Mouse (Mus musculus): ENCODE measurements around the gene Arl5b. TPM values are rescaled to one million over a fixed set of nuclear protein-coding genes. Genes with fewer than 3 reads are reported as not detected.

The Arl5b gene
- polyA plus RNA-seq, 1 experiment from 2014 or later, result 59.6 TPM

GRCm38 (mm10) chr2:15064380-15065269 lies 15.4 kb downstream of the Arl5b start:
- H3K4me3 ChIP-seq, result no peak overlapping the region
- DNase-seq (ENCODE audit: low spot score), result no peak
- peaks cover 58% of the 10 kb centered on the region for H3K36me3 ChIP-seq
- H3K27me3 ChIP-seq (ENCODE audit: low read depth, poor library complexity, severe bottlenecking), result no peaks in the 10 kb centered on the region
- H3K27ac ChIP-seq, result no peak overlapping the region
- peaks cover 12% of the 10 kb centered on the region; the same call in 1 of the 2 replicates for H3K4me1 ChIP-seq
- no peaks in the 10 kb centered on the region for H3K9me3 ChIP-seq (replicated peaks)
- whole genome bisulfite sequencing, result 69% methylated on average over 7 of the region's 7 CpGs

DNA sequence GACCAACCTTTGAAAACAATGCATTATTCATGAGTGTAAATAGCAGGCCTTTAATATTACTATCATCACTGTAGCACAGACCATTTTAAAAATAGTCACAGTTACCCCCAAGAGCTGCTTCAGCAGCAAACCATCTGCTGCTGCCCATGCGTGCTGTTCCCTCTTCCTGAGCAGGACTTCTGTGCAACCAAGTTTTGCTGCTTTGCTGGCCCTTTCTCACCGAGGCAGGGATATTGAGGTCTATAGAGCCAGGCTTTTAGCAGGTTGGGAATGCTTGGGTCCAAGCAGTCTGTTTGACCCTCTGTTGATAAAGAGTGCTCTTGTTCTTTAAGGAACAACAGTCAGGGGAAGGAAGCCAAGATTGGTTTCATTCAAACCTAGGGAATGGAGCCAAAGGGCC lies 16.3 kb downstream of the Arl5b start:
- H3K36me3 ChIP-seq, result peaks cover 61% of the 10 kb centered on the region
- no peak for DNase-seq (ENCODE audit: low spot score)
- H3K9me3 ChIP-seq (replicated peaks), result no peaks in the 10 kb centered on the region
- H3K4me3 ChIP-seq, result no peak overlapping the region
- peaks cover 12% of the 10 kb centered on the region; the same call in 1 of the 2 replicates for H3K4me1 ChIP-seq
- no peaks in the 10 kb centered on the region for H3K27me3 ChIP-seq (ENCODE audit: low read depth, poor library complexity, severe bottlenecking)
- 84% methylated on average over 2 of the region's 2 CpGs for WGBS
- no peak overlapping the region for H3K27ac ChIP-seq

- peaks cover 12% of the 10 kb centered on the region; the same call in 1 of the 2 replicates for H3K4me1 ChIP-seq
- no peak for DNase-seq (ENCODE audit: low spot score)
- WGBS, result 78% methylated on average over 5 of the region's 5 CpGs
- no peaks in the 10 kb centered on the region for H3K27me3 ChIP-seq (ENCODE audit: low read depth, poor library complexity, severe bottlenecking)
- no peak overlapping the region for H3K27ac ChIP-seq
- H3K4me3 ChIP-seq, result no peak overlapping the region
- peaks cover 69% of the 10 kb centered on the region for H3K36me3 ChIP-seq
- H3K9me3 ChIP-seq (replicated peaks), result no peaks in the 10 kb centered on the region
Observed at GRCm38 (mm10) chr2:15067091-15067490, 17.9 kb downstream of the Arl5b start.

DNA sequence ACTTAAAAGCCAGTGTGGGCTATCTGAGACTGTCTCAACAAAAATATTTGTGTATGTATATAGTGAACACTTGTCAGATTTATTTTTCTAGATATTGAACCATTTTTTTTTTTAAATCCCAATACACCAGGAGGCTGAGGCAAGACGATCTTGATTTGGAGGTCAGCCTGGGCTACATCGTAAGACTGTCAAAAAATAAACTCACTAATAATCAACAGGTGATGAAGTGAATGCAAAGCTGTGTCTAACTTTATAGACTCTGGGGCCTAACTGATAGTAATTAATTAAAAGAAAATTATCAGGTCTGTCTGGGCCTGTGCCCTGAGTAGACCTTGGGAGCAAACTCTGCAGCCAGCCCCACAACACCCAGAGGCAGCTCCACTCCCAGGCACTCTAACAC lies 34.5 kb downstream of the Arl5b start:
- Histone ChIP-seq H3K27me3 (ENCODE audit: low read depth, poor library complexity, severe bottlenecking) (no peaks in the 10 kb centered on the region), H3K4me1 (no peaks in the 10 kb centered on the region), H3K27ac (no peak overlapping the region), H3K36me3 (peaks cover 60% of the 10 kb centered on the region), H3K9me3 (replicated peaks) (no peaks in the 10 kb centered on the region), H3K4me3 (no peak overlapping the region)
- WGBS, result 97% methylated on average over 2 of the region's 2 CpGs
- no peak for DNase-seq (ENCODE audit: low spot score)

GRCm38 (mm10) chr2:15087308-15087707 lies 38.1 kb downstream of the Arl5b start:
- H3K27me3 ChIP-seq (ENCODE audit: low read depth, poor library complexity, severe bottlenecking), result no peaks in the 10 kb centered on the region
- no peak for DNase-seq (ENCODE audit: low spot score)
- H3K36me3 ChIP-seq, result peaks cover 23% of the 10 kb centered on the region
- no peaks in the 10 kb centered on the region for H3K4me1 ChIP-seq
- H3K4me3 ChIP-seq, result no peak overlapping the region
- H3K27ac ChIP-seq, result no peak overlapping the region
- no peaks in the 10 kb centered on the region for H3K9me3 ChIP-seq (replicated peaks)
- WGBS, result 78% methylated on average over 1 of the region's 1 CpGs

DNA sequence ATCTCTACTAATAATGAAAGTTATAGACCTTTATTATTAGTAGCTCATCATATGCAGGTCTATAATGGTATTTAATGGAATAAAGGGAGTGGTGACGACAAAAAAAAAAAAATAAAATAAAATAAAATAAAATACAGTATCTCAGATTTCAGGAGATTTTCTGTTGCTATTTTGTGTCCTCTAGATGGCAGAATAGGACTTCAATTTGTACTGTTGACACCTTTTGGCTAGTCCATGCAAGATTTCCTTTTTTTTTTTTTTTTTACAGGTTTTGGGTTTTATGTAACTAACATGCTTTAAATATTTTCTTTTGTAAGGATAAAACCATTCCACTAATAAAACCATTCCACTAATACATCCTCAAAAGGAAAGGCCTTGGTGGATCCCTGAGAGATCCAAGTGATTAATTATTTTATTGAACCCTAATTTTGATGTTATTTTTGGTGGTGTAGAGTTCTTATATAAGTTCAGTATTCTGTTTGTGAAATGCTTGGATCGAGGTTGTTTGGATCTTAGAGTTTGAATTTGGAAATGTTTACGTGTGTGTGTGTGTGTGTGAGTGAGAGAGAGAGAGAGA lies 47.4 kb downstream of the Arl5b start:
- no peak overlapping the region for H3K4me3 ChIP-seq
- H3K36me3 ChIP-seq, result no peaks in the 10 kb centered on the region
- WGBS, result 78% methylated on average over 3 of the region's 3 CpGs
- no peaks in the 10 kb centered on the region for H3K27me3 ChIP-seq (ENCODE audit: low read depth, poor library complexity, severe bottlenecking)
- H3K27ac ChIP-seq, result no peak overlapping the region
- DNase-seq (ENCODE audit: low spot score), result no peak
- H3K4me1 ChIP-seq, result no peaks in the 10 kb centered on the region
- H3K9me3 ChIP-seq (replicated peaks), result no peaks in the 10 kb centered on the region

DNA sequence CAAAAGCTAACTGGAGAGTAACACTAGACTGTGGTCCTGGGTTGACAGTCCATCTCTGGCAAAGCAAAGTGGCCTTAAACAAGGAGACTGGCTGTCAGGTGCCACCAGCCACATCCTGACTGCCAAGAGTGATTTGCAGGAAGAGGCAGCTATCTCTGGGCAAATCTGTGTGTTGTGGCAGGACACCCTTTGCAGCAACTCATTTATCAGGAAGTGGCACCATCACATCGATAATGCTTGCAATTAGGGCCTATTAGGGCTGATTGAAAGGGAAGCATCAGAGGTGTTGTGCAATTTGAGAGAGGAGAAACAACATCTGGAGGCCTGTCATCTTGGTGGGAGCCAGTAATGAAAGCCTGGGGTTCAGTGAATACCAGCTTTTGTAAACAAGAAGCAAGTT lies 55.2 kb downstream of the Arl5b start:
- Histone ChIP-seq H3K4me3 (no peak overlapping the region), H3K9me3 (replicated peaks) (no peaks in the 10 kb centered on the region), H3K27ac (no peak overlapping the region), H3K27me3 (ENCODE audit: low read depth, poor library complexity, severe bottlenecking) (no peaks in the 10 kb centered on the region), H3K36me3 (no peaks in the 10 kb centered on the region), H3K4me1 (no peaks in the 10 kb centered on the region)
- no peak for DNase-seq (ENCODE audit: low spot score)
- 41% methylated on average over 1 of the region's 1 CpGs for WGBS

DNA sequence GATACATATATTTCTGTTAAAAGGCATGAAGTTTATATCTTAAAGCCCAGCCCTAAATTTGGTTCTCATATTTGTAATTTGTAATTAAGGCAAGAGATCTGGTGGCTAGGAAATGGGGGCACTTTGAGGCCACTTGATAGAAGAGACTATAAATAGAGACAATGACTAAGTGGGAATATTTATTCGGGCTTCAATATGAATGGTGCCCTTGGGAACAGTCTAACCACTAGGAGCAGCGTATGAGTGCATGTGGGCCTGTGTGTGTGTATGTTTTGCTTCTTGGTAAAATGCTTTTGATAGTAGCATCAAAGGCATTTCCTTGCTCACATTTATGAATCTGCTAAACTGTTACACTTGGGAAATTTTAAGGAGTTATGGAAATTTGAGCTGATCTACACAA lies 62.1 kb downstream of the Arl5b start:
- WGBS, result 85% methylated on average over 2 of the region's 2 CpGs
- Histone ChIP-seq H3K27me3 (ENCODE audit: low read depth, poor library complexity, severe bottlenecking) (no peaks in the 10 kb centered on the region), H3K4me1 (no peaks in the 10 kb centered on the region), H3K27ac (no peak overlapping the region), H3K9me3 (replicated peaks) (no peaks in the 10 kb centered on the region), H3K4me3 (no peak overlapping the region), H3K36me3 (no peaks in the 10 kb centered on the region)
- DNase-seq (ENCODE audit: low spot score), result no peak

DNA sequence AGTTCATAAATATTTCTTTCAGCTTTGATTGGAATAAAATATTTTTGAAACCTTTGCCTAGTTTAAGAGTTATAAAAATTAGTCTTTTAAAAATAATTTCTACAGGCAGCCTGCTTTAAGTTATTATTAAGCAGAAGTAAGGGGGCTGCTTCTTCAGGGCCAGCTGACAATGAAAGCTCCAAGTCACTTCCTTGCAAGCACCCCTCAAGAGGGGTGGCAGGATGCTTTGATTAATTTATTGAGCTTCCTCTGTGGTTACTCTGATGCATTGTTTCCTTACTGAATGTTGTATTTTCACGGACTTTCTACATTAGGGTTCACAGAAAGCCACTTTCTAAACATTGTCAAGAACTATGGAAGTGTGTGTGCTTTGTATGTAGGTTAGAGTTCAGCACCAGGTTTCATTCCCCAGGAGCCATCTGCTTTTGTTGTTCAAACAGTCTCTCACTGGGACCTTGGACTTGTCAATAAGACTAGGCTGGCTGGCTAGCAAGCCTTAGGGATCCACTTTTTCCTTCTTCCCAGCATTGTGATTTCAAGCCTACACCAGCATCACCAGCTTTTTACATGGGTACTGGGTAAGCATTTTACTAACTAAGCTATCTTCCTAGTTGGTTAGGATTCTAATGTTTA lies 62.7 kb downstream of the Arl5b start:
- DNase-seq (ENCODE audit: low spot score), result no peak
- Histone ChIP-seq H3K4me3 (no peak overlapping the region), H3K9me3 (replicated peaks) (no peaks in the 10 kb centered on the region), H3K27me3 (ENCODE audit: low read depth, poor library complexity, severe bottlenecking) (no peaks in the 10 kb centered on the region), H3K4me1 (no peaks in the 10 kb centered on the region), H3K27ac (no peak overlapping the region), H3K36me3 (no peaks in the 10 kb centered on the region)
- WGBS, result 72% methylated on average over 1 of the region's 1 CpGs

DNA sequence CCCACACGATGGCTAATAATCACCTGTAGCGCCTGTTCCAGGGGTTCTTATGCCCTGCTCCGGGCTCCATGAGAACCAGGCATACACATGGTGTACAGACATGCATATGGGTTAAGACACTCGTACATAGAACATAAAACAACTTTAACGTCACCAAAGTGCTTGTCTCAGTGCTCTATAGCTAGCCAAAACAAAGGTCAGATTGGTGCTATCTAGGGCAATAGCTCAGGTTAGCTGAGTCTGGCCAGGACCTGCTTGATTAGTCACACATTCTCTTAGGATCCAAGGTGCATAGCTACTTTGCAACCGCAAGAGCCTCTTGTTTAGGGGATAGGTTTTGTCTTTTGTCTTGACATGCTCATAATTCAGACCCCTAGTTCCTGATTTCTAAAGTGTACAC lies 63.5 kb downstream of the Arl5b start:
- 89% methylated on average over 6 of the region's 6 CpGs for WGBS
- no peak overlapping the region for H3K4me3 ChIP-seq
- no peak for DNase-seq (ENCODE audit: low spot score)

GRCm38 (mm10) chr2:15121217-15121680 lies 72.1 kb downstream of the Arl5b start:
- no peaks in the 10 kb centered on the region for H3K27me3 ChIP-seq (ENCODE audit: low read depth, poor library complexity, severe bottlenecking)
- no peaks in the 10 kb centered on the region for H3K36me3 ChIP-seq
- H3K4me1 ChIP-seq, result no peaks in the 10 kb centered on the region
- H3K27ac ChIP-seq, result no peak overlapping the region
- H3K4me3 ChIP-seq, result no peak overlapping the region
- DNase-seq (ENCODE audit: low spot score), result no peak
- H3K9me3 ChIP-seq (replicated peaks), result no peaks in the 10 kb centered on the region
- 97% methylated on average over 1 of the region's 1 CpGs for WGBS

More for the DNA sequence above, 63.5 kb downstream of the Arl5b start:
- Histone ChIP-seq H3K36me3 (no peaks in the 10 kb centered on the region), H3K9me3 (replicated peaks) (no peaks in the 10 kb centered on the region), H3K27me3 (ENCODE audit: low read depth, poor library complexity, severe bottlenecking) (no peaks in the 10 kb centered on the region), H3K4me1 (no peaks in the 10 kb centered on the region), H3K27ac (no peak overlapping the region)

All from limb, embryonic 10.5 days (tissue).